Mouse (Mus musculus) B cell, adult 2 months (primary cell): Measurements from ENCODE around the gene Ilf3.

ENCODE experiments used
- DNase-seq, 2 experiments: peaks; one replicate each; pipeline ENCODE4 v3.0.0; 2022

The Ilf3 gene

GRCm38 (mm10) chr9:21440387-21440786 is 72.7 kb downstream of the Ilf3 start:
- DNase-seq = no peak

GRCm38 (mm10) chr9:21443853-21444252 is 76.2 kb downstream of the Ilf3 start:
- DNase-seq = no peak

- DNase-seq = no peak
Measured at GRCm38 (mm10) chr9:21444574-21444973, 76.9 kb downstream of the Ilf3 start.

- DNase-seq = no peak
Measured at GRCm38 (mm10) chr9:21445081-21445744, 77.5 kb downstream of the Ilf3 start.

- no peak for DNase-seq
Measured at GRCm38 (mm10) chr9:21447778-21448177, 80.1 kb downstream of the Ilf3 start.

GRCm38 (mm10) chr9:21449710-21450109 is 82.0 kb downstream of the Ilf3 start:
- DNase-seq = no peak

- DNase-seq = no peak
Measured at GRCm38 (mm10) chr9:21450270-21450669, 82.6 kb downstream of the Ilf3 start.

- no peak for DNase-seq
Measured at GRCm38 (mm10) chr9:21451391-21451790, 83.7 kb downstream of the Ilf3 start.

GRCm38 (mm10) chr9:21451870-21452269 is 84.2 kb downstream of the Ilf3 start:
- no peak for DNase-seq

- DNase-seq = no peak
Measured at GRCm38 (mm10) chr9:21453003-21453402, 85.3 kb downstream of the Ilf3 start.

GRCm38 (mm10) chr9:21453459-21453858 is 85.8 kb downstream of the Ilf3 start:
- no peak for DNase-seq

GRCm38 (mm10) chr9:21454556-21454955 is 86.9 kb downstream of the Ilf3 start:
- DNase-seq = no peak
